Mouse (Mus musculus) brain, embryonic 14.5 days (tissue): ENCODE measurements around the gene Gm5965. TPM values are rescaled to one million over a fixed set of nuclear protein-coding genes. Genes with fewer than 3 reads are reported as not detected.
"Not testable (repeated sequence)": the region's sequence is repeated elsewhere in the genome, so short reads cannot be mapped to it uniquely, and the experiment has no call there.

ENCODE experiments used
- DNase-seq: peaks from one replicate; pipeline ENCODE4 v3.0.0-alpha.2; 2011; ENCODE audit warnings: low read depth
- CTCF ChIP-seq: fragments of 200-500 bp; IDR thresholded peaks from 2 replicates; pipeline ENCODE4 v1.5.1; 2012; ENCODE audit warnings: inconsistent platforms, mild to moderate bottlenecking, moderate library complexity, borderline replicate concordance; ENCODE audit not compliant: insufficient read depth, insufficient read length; ENCODE audit errors: extremely low read depth
- POLR2A ChIP-seq: fragments of 200-500 bp; IDR thresholded peaks from 2 replicates; pipeline ENCODE4 v1.6.1; 2012; ENCODE audit warnings: mild to moderate bottlenecking, inconsistent platforms, borderline replicate concordance; ENCODE audit not compliant: poor library complexity, insufficient read depth, insufficient read length, severe bottlenecking; ENCODE audit errors: extremely low read depth
- polyA plus RNA-seq: library from polyadenylated mRNA; depleted of rRNA; stranded (reverse); fragments of >200 nt; gene quantifications from 2 replicates; pipeline ENCODE4 v1.2.3, GENCODE M21; 2012; rRNA removed

The Gm5965 gene
- polyA plus RNA-seq = not detected in 2 replicates

GRCm38 (mm10) chr16:88777596-88777995 is at the start of gene Gm5965:
Gm5965 (plus strand) TSS chr16:88777896.
- TF ChIP-seq POLR2A (no peak), CTCF (no peak)

GRCm38 (mm10) chr16:88728812-88729275 is 48.9 kb upstream of the Gm5965 start, which contains the start of gene Krtap13-1:
Krtap13-1 (plus strand) TSS chr16:88728862.
- TF ChIP-seq CTCF (no peak), POLR2A (no peak)
- DNase-seq = peak; percentile 24

More at GRCm38 (mm10) chr16:88777596-88777995, at the start of gene Gm5965:
- DNase-seq = no peak

GRCm38 (mm10) chr16:88735391-88735790 is 42.3 kb upstream of the Gm5965 start:
- no peak for TF ChIP-seq POLR2A
- TF ChIP-seq CTCF = no peak

GRCm38 (mm10) chr16:88744750-88745340 is 32.9 kb upstream of the Gm5965 start:
- DNase-seq = peak; percentile 66
- no peak for TF ChIP-seq POLR2A
- no peak for TF ChIP-seq CTCF

More at GRCm38 (mm10) chr16:88735391-88735790, 42.3 kb upstream of the Gm5965 start:
- peak; percentile 54 for DNase-seq

- DNase-seq = peak; percentile 77
- TF ChIP-seq POLR2A (no peak), CTCF (no peak)
Observed at GRCm38 (mm10) chr16:88747943-88748342, 29.8 kb upstream of the Gm5965 start.

- DNase-seq = not testable (repeated sequence)
Observed at GRCm38 (mm10) chr16:88751535-88751934, 26.2 kb upstream of the Gm5965 start, which contains the start of gene Krtap13. Krtap13 (minus strand) TSS chr16:88751635.

- DNase-seq = not testable (repeated sequence)
Observed at GRCm38 (mm10) chr16:88758547-88758946, 19.1 kb upstream of the Gm5965 start, which contains the start of gene 2310034C09Rik. 2310034C09Rik (plus strand) TSS chr16:88758847.

- no peak for DNase-seq
- TF ChIP-seq POLR2A (no peak), CTCF (no peak)
Observed at GRCm38 (mm10) chr16:88774106-88774505, 3.6 kb upstream of the Gm5965 start, which contains the start of gene 2310057N15Rik. 2310057N15Rik (minus strand) TSS chr16:88774206.

GRCm38 (mm10) chr16:88786786-88787185 is 9.1 kb downstream of the Gm5965 start:
- DNase-seq = no peak
- TF ChIP-seq POLR2A (no peak), CTCF (no peak)

- peak; percentile 3 for DNase-seq
Observed at GRCm38 (mm10) chr16:88811827-88812226, 34.1 kb downstream of the Gm5965 start, which contains the start of gene Gm20741. Gm20741 (minus strand) TSS chr16:88812220.

GRCm38 (mm10) chr16:88820066-88820465 is 42.4 kb downstream of the Gm5965 start, which contains the start of gene Krtap15:
Krtap15 (plus strand) TSS chr16:88820215.
- TF ChIP-seq CTCF (no peak), POLR2A (no peak)
- no peak for DNase-seq

More at GRCm38 (mm10) chr16:88811827-88812226, 34.1 kb downstream of the Gm5965 start, which contains the start of gene Gm20741:
- TF ChIP-seq POLR2A (no peak), CTCF (no peak)

GRCm38 (mm10) chr16:88823736-88824135 is 46.0 kb downstream of the Gm5965 start:
- peak; percentile 21; the same call in 1 of the 2 replicates for TF ChIP-seq CTCF
- no peak for TF ChIP-seq POLR2A
- DNase-seq = peak; percentile 37

GRCm38 (mm10) chr16:88826095-88826652 is 48.5 kb downstream of the Gm5965 start, which contains the start of gene Krtap14:
Krtap14 (minus strand) TSS chr16:88826145.
- TF ChIP-seq CTCF (no peak), POLR2A (no peak)
- peak; percentile 77 for DNase-seq
